Mouse (Mus musculus) liver, embryonic 16.5 days (tissue): ENCODE measurements around the gene Pik3r1. TPM values are rescaled to one million over a fixed set of nuclear protein-coding genes. Genes with fewer than 3 reads are reported as not detected.

Experiments
- ATAC-seq: fragments of 200-750 bp; cut with Nextera tagmentation; 2 replicates; pipeline ENCODE4 v1.8.0; 2017; ENCODE audit warnings: low read depth, mild to moderate bottlenecking, moderate number of reproducible peaks, moderate library complexity
- H3K27ac ChIP-seq: fragments of 300-500 bp; sonication (generic); 2 replicates; pipeline ENCODE4 v1.5.1; 2014; ENCODE audit warnings: mild to moderate bottlenecking, low read length
- H3K27me3 ChIP-seq: fragments of 300-500 bp; sonication (generic); 2 replicates; pipeline ENCODE4 v1.6.1; 2014; ENCODE audit warnings: low read depth, low read length, mixed read lengths; ENCODE audit not compliant: control insufficient read depth, insufficient read depth
- H3K36me3 ChIP-seq: fragments of 300-500 bp; sonication (generic); 2 replicates; pipeline ENCODE4 v1.6.1; 2014; ENCODE audit warnings: mild to moderate bottlenecking; ENCODE audit not compliant: control insufficient read depth, insufficient read depth
- H3K4me1 ChIP-seq: fragments of 300-500 bp; sonication (generic); 2 replicates; pipeline ENCODE4 v1.6.1; 2014; ENCODE audit warnings: low read depth, low read length, mixed read lengths; ENCODE audit not compliant: control insufficient read depth
- H3K4me2 ChIP-seq: fragments of 300-500 bp; sonication (generic); 2 replicates; pipeline ENCODE4 v1.6.1; 2014; ENCODE audit warnings: low read depth, low read length, mixed read lengths
- H3K4me3 ChIP-seq: fragments of 300-500 bp; sonication (generic); 2 replicates; pipeline ENCODE4 v1.5.1; 2014; ENCODE audit warnings: low read depth, mild to moderate bottlenecking, low read length
- H3K9ac ChIP-seq: fragments of 300-500 bp; sonication (generic); 2 replicates; pipeline ENCODE4 v1.6.1; 2014; ENCODE audit warnings: low read depth, low read length
- H3K9me3 ChIP-seq: fragments of 300-500 bp; sonication (generic); replicated peaks from 2 replicates; pipeline ENCODE4 v1.6.1; 2016; ENCODE audit warnings: low read length; ENCODE audit not compliant: control insufficient read depth
- WGBS: fragments of 180-500 bp; shearing (Covaris S2); extraction: QIAGEN DNeasy Blood & Tissue Kit; methylation state at CpG from one replicate; pipeline ENCODE4 v1.1.7; 2014; ENCODE audit not compliant: insufficient replicate concordance; 5-methylcytosine and 5-hydroxymethylcytosine counted together
- polyA plus RNA-seq: library from polyadenylated mRNA; unstranded; fragments of >200 nt; fragmentation: Nextera tagmentation; extraction: Ambion mirVana; gene quantifications from 2 replicates; pipeline ENCODE4 v1.2.1, GENCODE M21; 2015

Pik3r1 gene
- polyA plus RNA-seq, 1 experiment from 2014 or later = 18.6 TPM

DNA sequence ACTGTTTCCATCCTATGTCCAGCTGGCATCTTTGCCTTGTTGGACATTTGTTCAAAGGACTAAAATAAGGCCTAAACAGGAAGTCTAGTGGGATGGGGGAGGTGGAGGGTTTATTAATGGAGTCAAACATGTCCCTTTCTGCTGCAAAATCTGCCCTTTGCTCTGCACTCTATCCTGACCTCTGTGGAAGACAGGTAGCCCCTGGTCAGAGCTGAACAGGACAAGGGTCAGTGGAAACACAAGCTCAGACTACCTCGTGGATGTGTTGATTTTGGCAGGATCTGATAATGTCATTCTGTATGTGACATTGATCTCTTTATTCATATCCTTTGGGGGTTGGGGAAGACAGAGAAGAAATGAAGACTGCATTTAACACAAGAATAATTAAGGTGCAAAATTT is 132.2 kb downstream of the Pik3r1 start:
- 17% methylated on average over 1 of the region's 1 CpGs for WGBS
- Histone ChIP-seq H3K4me1 (peaks cover 4% of the 10 kb centered on the region), H3K27me3 (no peaks in the 10 kb centered on the region), H3K4me2 (no peak overlapping the region), H3K4me3 (no peak overlapping the region), H3K27ac (no peak overlapping the region; the same call in 1 of the 2 replicates), H3K9me3 (no peaks in the 10 kb centered on the region), H3K9ac (no peak overlapping the region), H3K36me3 (no peaks in the 10 kb centered on the region)
- peak; percentile 85 for ATAC-seq

DNA sequence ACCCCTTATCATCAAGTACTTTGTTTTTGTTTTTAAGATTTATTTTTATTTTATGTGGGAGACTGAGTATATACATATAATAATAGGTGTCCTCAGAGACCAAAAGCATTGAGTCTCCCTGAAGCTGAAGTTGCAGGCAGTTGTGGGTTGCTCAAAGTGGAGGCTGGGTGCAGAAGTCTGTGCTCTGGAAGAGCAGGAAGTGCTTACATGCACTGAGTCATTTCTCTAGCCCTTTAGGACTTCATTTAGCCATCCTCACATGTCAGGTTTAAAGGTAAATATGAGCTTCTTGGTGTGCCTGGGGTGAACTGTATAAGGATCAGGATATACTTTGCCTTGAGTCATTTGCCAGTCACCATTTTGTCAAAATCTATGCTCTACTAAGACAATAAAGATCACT is 133.6 kb downstream of the Pik3r1 start:
- H3K9ac ChIP-seq = no peak overlapping the region
- peaks cover 4% of the 10 kb centered on the region for H3K4me1 ChIP-seq
- no peaks in the 10 kb centered on the region for H3K9me3 ChIP-seq
- no peak overlapping the region for H3K27ac ChIP-seq
- no peak overlapping the region for H3K4me3 ChIP-seq
- no peaks in the 10 kb centered on the region for H3K27me3 ChIP-seq
- H3K36me3 ChIP-seq = no peaks in the 10 kb centered on the region
- ATAC-seq = no peak
- H3K4me2 ChIP-seq = no peak overlapping the region

DNA sequence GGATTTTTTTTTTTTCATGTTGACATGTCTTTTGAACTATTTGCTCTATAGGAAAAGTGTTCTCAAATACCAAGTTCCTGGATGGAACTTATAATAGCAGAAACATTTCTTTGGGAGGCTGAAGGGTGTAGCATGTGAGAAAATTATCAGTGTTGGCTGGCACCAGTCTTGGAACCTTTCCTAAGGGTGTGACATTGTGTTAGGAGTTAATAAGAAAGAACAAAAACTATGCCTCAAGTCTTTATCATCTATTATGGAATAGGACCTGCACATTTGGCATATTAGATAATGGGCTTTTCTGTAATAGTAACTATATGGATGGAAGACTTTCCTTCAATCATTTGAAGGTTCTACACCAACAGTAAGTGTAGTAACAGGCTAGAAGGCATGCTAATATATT is 134.4 kb downstream of the Pik3r1 start:
- H3K4me3 ChIP-seq = no peak overlapping the region

DNA sequence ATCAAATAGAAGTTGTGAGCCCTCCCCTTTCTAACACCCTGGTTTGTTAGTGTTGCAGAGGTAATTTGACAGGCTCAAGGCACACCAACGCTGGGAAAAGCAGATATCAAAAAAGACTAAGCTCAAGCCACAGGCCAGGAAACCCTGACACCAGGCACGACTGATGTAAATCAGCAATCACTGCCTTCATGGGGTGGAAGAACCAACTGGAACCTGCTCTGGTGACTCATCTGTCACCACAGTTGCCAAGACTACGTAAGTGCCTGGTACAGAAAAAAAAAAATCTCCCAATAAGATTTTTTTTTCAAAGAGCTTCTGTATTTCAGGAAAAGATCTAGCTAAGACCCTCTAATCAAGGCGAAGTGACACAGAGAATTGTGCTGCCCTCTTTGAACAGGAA is 135.2 kb downstream of the Pik3r1 start:
- no peak overlapping the region for H3K4me3 ChIP-seq
- peaks cover 4% of the 10 kb centered on the region for H3K4me1 ChIP-seq
- H3K36me3 ChIP-seq = no peaks in the 10 kb centered on the region
- H3K9me3 ChIP-seq = no peaks in the 10 kb centered on the region
- 37% methylated on average over 4 of the region's 4 CpGs for WGBS
- no peak overlapping the region for H3K27ac ChIP-seq
- H3K27me3 ChIP-seq = no peaks in the 10 kb centered on the region
- ATAC-seq = no peak
- H3K4me2 ChIP-seq = no peak overlapping the region
- no peak overlapping the region for H3K9ac ChIP-seq

More for the DNA sequence above, 134.4 kb downstream of the Pik3r1 start:
- Histone ChIP-seq H3K4me2 (no peak overlapping the region), H3K36me3 (no peaks in the 10 kb centered on the region), H3K9me3 (no peaks in the 10 kb centered on the region), H3K27ac (no peak overlapping the region), H3K27me3 (no peaks in the 10 kb centered on the region), H3K9ac (no peak overlapping the region), H3K4me1 (peaks cover 4% of the 10 kb centered on the region)
- no peak for ATAC-seq

DNA sequence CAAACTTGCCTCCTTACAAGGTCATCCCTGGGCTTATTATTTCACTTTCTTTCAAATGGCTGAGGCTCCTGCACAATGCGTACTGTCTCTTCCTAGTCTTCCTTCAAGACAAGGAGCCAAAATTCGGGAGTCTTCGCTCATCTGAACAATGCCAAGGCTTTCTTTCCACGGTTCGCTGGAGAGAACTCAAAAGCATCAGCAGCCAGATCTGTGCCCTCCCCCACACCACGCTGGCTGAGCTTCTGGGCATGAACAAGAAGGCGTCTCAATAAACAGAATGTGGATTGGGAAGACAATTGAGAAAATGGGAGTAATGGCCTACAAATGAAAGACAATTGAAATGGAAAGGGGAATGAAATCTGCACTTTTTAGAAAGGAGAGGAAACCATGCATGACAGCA is 136.5 kb downstream of the Pik3r1 start:
- Histone ChIP-seq H3K4me1 (peaks cover 4% of the 10 kb centered on the region), H3K4me3 (no peak overlapping the region), H3K36me3 (no peaks in the 10 kb centered on the region), H3K27me3 (no peaks in the 10 kb centered on the region), H3K4me2 (no peak overlapping the region), H3K9ac (no peak overlapping the region), H3K9me3 (no peaks in the 10 kb centered on the region), H3K27ac (no peak overlapping the region)
- 82% methylated on average over 7 of the region's 7 CpGs for WGBS
- no peak for ATAC-seq
